Mouse (Mus musculus) activated CD4-positive, CD25-positive, alpha-beta regulatory T cell, adult 4 months (primary cell): ENCODE data around the gene Lamb2. TPM values are rescaled to one million over a fixed set of nuclear protein-coding genes. Genes with fewer than 3 reads are reported as not detected.

Experiments
- ATAC-seq: one replicate; pipeline ENCODE4 v1.8.0; 2017
- polyA plus RNA-seq, 2 experiments: library from polyadenylated mRNA; unstranded; fragments of 100-300 nt; shearing (Covaris generic); gene quantifications; one replicate each; pipeline ENCODE4 v1.2.1; 2017

Lamb2 gene
- polyA plus RNA-seq: under 1 TPM; 0.15 to 0.25 TPM

GRCm38 (mm10) chr9:108479721-108480351 lies at the start of gene Lamb2:
Gene Lamb2, plus strand, starts transcription at chr9:108479736.
- no peak for ATAC-seq

GRCm38 (mm10) chr9:108431431-108432067 lies 48.0 kb upstream of the Lamb2 start:
- ATAC-seq: no peak

- ATAC-seq: no peak
Observed at GRCm38 (mm10) chr9:108436182-108436581, 43.4 kb upstream of the Lamb2 start, which contains the start of gene BC048562. Gene BC048562, plus strand, starts transcription at chr9:108436482.

GRCm38 (mm10) chr9:108439176-108439575 lies 40.4 kb upstream of the Lamb2 start:
- ATAC-seq: no peak

- no peak for ATAC-seq
Observed at GRCm38 (mm10) chr9:108440485-108440884, 39.1 kb upstream of the Lamb2 start.

- ATAC-seq: no peak
Observed at GRCm38 (mm10) chr9:108441236-108441919, 38.2 kb upstream of the Lamb2 start.

- no peak for ATAC-seq
Observed at GRCm38 (mm10) chr9:108445125-108445524, 34.4 kb upstream of the Lamb2 start.

- no peak for ATAC-seq
Observed at GRCm38 (mm10) chr9:108449860-108450259, 29.7 kb upstream of the Lamb2 start.

- ATAC-seq: no peak
Observed at GRCm38 (mm10) chr9:108450292-108451169, 29.0 kb upstream of the Lamb2 start.

- no peak for ATAC-seq
Observed at GRCm38 (mm10) chr9:108451170-108451493, 28.4 kb upstream of the Lamb2 start.

GRCm38 (mm10) chr9:108451519-108452160 lies 27.9 kb upstream of the Lamb2 start:
- ATAC-seq: no peak

- ATAC-seq: peak; percentile 59
Observed at GRCm38 (mm10) chr9:108452291-108452906, 27.1 kb upstream of the Lamb2 start.

GRCm38 (mm10) chr9:108452911-108453310 lies 26.6 kb upstream of the Lamb2 start:
- ATAC-seq: no peak

- ATAC-seq: no peak
Observed at GRCm38 (mm10) chr9:108453458-108453857, 26.1 kb upstream of the Lamb2 start.

- ATAC-seq: no peak
Observed at GRCm38 (mm10) chr9:108454429-108454828, 25.1 kb upstream of the Lamb2 start.

GRCm38 (mm10) chr9:108455747-108456571 lies 23.6 kb upstream of the Lamb2 start:
- no peak for ATAC-seq

GRCm38 (mm10) chr9:108456953-108457352 lies 22.6 kb upstream of the Lamb2 start:
- ATAC-seq: no peak

- no peak for ATAC-seq
Observed at GRCm38 (mm10) chr9:108459939-108460318, 19.6 kb upstream of the Lamb2 start.

- ATAC-seq: peak; percentile 90
Observed at GRCm38 (mm10) chr9:108460319-108461178, 19.0 kb upstream of the Lamb2 start, which contains the start of gene Ccdc71. Gene Ccdc71, plus strand, starts transcription at chr9:108460527.

GRCm38 (mm10) chr9:108461181-108461631 lies 18.3 kb upstream of the Lamb2 start, which contains the start of gene Klhdc8b:
Gene Klhdc8b, minus strand, starts transcription at chr9:108461581.
- ATAC-seq: no peak
